ENCODE assay signal across 10 mouse cellular contexts in the genomic region with DNA sequence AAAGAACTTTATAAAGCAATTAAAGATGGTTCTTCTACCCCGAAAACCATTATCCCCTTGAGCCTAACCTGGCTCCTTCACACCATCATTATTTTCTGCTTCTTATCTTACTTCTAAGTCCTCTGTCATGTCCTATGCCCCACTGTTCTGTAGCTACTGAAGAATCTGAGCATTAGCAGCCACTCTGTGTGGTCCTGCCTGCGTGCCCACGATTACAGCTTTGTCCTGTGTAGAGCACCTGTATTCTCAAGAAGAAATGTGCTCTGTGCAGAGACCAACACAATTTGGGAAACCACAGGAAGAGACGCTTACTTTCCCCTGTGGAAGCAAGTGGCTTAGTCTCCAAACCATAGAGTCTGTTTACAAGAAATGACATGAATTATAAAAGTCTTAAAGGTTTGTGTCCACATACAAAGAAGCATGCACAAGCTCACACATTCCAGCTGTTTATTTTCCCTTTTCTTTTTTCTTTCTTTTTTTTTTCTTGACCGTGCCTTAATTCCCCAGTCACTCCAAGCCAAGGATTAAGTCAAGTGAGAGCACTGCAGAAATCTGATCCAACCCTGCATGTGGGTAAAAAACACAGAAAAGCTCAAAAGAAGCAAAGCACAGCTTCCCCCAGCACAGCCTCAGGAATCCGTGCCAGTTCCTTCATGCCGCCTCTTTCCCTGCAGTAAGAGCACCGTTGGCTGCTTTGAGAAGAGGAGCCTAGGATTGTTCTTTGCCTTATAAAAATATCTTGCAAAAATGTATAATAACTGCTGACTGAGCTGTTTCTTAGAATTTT.
DNase-seq lines count a peak whose midpoint lies in the region; ATAC-seq lines count a peak whose summit lies in the region.
"Had no signal": no experiment of that assay in that cellular context is flagged by ENCODE, and none has a peak within 500 bp of the region (broad histone marks: within the 10 kb centered on the region; RNA-seq: fewer than 3 reads in every experiment).

No protein-coding gene starts in this region.

- H3K27ac ChIP-seq in forebrain, embryonic 13.5 days, result no peak overlapping the region
- H3K27ac ChIP-seq in forebrain, embryonic 10.5 days, result no peak overlapping the region
- H3K27ac ChIP-seq in limb, embryonic 11.5 days (replicated peaks; ENCODE audit: low read depth, low read length), result no peak overlapping the region
- no peak overlapping the region for H3K27ac ChIP-seq in limb, embryonic 10.5 days
- H3K27ac ChIP-seq in limb, embryonic 12.5 days, result 0 out of 2 replicates have a peak overlapping the region, but pooled peaks have one; percentile 42
- H3K27ac ChIP-seq: stomach, postnatal 0 days had no signal

- peak; percentile 50; the same call in 1 of the 2 replicates for ATAC-seq in forebrain, embryonic 13.5 days
- ATAC-seq in limb, embryonic 11.5 days (ENCODE audit: insufficient number of reproducible peaks, low FRiP score, low TSS enrichment, low read depth), result no peak; the same call in 1 of the 2 replicates
- ATAC-seq in limb, embryonic 12.5 days (ENCODE audit: insufficient number of reproducible peaks, insufficient read depth, low FRiP score, low TSS enrichment, low read depth), result no peak
- no peak for ATAC-seq in activated CD4-positive, CD25-positive, alpha-beta regulatory T cell, adult 4 months
- ATAC-seq: intestine, postnatal 0 days had no signal

- H3K4me2 ChIP-seq in forebrain, embryonic 13.5 days, result no peak overlapping the region
- no peak overlapping the region for H3K4me2 ChIP-seq in limb, embryonic 11.5 days (ENCODE audit: low read depth, severe bottlenecking)
- H3K4me2 ChIP-seq in limb, embryonic 12.5 days, result no peak overlapping the region

- H3K27me3 ChIP-seq in forebrain, embryonic 13.5 days, result no peaks in the 10 kb centered on the region
- no peaks in the 10 kb centered on the region for H3K27me3 ChIP-seq in forebrain, embryonic 10.5 days (ENCODE audit: poor library complexity, severe bottlenecking)
- H3K27me3 ChIP-seq in limb, embryonic 11.5 days (ENCODE audit: control insufficient read depth, insufficient read depth, low read length), result no peaks in the 10 kb centered on the region
- H3K27me3 ChIP-seq in limb, embryonic 10.5 days (ENCODE audit: low read depth, poor library complexity, severe bottlenecking), result no peaks in the 10 kb centered on the region
- no peaks in the 10 kb centered on the region for H3K27me3 ChIP-seq in limb, embryonic 12.5 days

- H3K4me1 ChIP-seq in forebrain, embryonic 13.5 days, result no peaks in the 10 kb centered on the region
- peaks cover 11% of the 10 kb centered on the region for H3K4me1 ChIP-seq in forebrain, embryonic 10.5 days
- H3K4me1 ChIP-seq in limb, embryonic 11.5 days (ENCODE audit: control insufficient read depth, insufficient read depth, low read length), result no peaks in the 10 kb centered on the region
- no peaks in the 10 kb centered on the region for H3K4me1 ChIP-seq in limb, embryonic 10.5 days
- no peaks in the 10 kb centered on the region for H3K4me1 ChIP-seq in limb, embryonic 12.5 days (replicated peaks)

- DNase-seq in forebrain, embryonic 10.5 days (ENCODE audit: extremely low spot score, low spot score), result no peak
- DNase-seq in limb, embryonic 11.5 days (ENCODE audit: low spot score), result peak; percentile 21
- DNase-seq in limb, embryonic 10.5 days (ENCODE audit: low spot score), result no peak
- peak; percentile 30 for DNase-seq in embryo, embryonic 11 days
- no peak for DNase-seq in left cerebral cortex, postnatal 14 days (ENCODE audit: low spot score in 2 of 2)

- H3K36me3 ChIP-seq in forebrain, embryonic 13.5 days (ENCODE audit: poor library complexity, severe bottlenecking), result no peaks in the 10 kb centered on the region
- H3K36me3 ChIP-seq in forebrain, embryonic 10.5 days (replicated peaks), result no peaks in the 10 kb centered on the region
- no peaks in the 10 kb centered on the region for H3K36me3 ChIP-seq in limb, embryonic 11.5 days (ENCODE audit: control insufficient read depth, insufficient read depth, low read length)
- H3K36me3 ChIP-seq in limb, embryonic 10.5 days, result no peaks in the 10 kb centered on the region
- H3K36me3 ChIP-seq in limb, embryonic 12.5 days, result no peaks in the 10 kb centered on the region

- WGBS in forebrain, embryonic 13.5 days, result 32% methylated on average over 8 of the region's 8 CpGs
- WGBS in forebrain, embryonic 10.5 days, result 40% methylated on average over 8 of the region's 8 CpGs
- 67% methylated on average over 8 of the region's 8 CpGs for WGBS in limb, embryonic 11.5 days
- 76% methylated on average over 8 of the region's 8 CpGs for WGBS in limb, embryonic 10.5 days
- 53% methylated on average over 8 of the region's 8 CpGs for WGBS in limb, embryonic 12.5 days

- no peaks in the 10 kb centered on the region for H3K9me3 ChIP-seq in forebrain, embryonic 13.5 days (replicated peaks)
- H3K9me3 ChIP-seq in forebrain, embryonic 10.5 days, result no peaks in the 10 kb centered on the region
- H3K9me3 ChIP-seq in limb, embryonic 11.5 days (ENCODE audit: control insufficient read depth, low read length), result no peaks in the 10 kb centered on the region
- no peaks in the 10 kb centered on the region for H3K9me3 ChIP-seq in limb, embryonic 10.5 days (replicated peaks)
- no peaks in the 10 kb centered on the region for H3K9me3 ChIP-seq in limb, embryonic 12.5 days

- no peak overlapping the region for H3K4me3 ChIP-seq in forebrain, embryonic 13.5 days
- no peak overlapping the region for H3K4me3 ChIP-seq in forebrain, embryonic 10.5 days
- H3K4me3 ChIP-seq in limb, embryonic 11.5 days (ENCODE audit: low read depth, low read length), result no peak overlapping the region
- H3K4me3 ChIP-seq in limb, embryonic 10.5 days, result no peak overlapping the region
- no peak overlapping the region for H3K4me3 ChIP-seq in limb, embryonic 12.5 days (replicated peaks)

- intact Hi-C loops in left cerebral cortex, postnatal 14 days (cut with DNase I), result no loop called here

- no peak overlapping the region for H3K9ac ChIP-seq in forebrain, embryonic 13.5 days
- no peak overlapping the region for H3K9ac ChIP-seq in limb, embryonic 11.5 days (ENCODE audit: low read length)
- H3K9ac ChIP-seq in limb, embryonic 12.5 days (replicated peaks), result no peak overlapping the region

Comparison
In these comparisons a context has a peak if more than half of its experiments do, and no peak if none do; other contexts are left out.
1. DNase-seq: peak in limb, embryonic 11.5 days (single experiment) and embryo, embryonic 11 days (single experiment); none in forebrain, embryonic 10.5 days (single experiment), limb, embryonic 10.5 days (single experiment) and left cerebral cortex, postnatal 14 days (0 of 2).